Mouse (Mus musculus): Measurements from ENCODE around the gene Capn3.

Capn3 gene

DNA sequence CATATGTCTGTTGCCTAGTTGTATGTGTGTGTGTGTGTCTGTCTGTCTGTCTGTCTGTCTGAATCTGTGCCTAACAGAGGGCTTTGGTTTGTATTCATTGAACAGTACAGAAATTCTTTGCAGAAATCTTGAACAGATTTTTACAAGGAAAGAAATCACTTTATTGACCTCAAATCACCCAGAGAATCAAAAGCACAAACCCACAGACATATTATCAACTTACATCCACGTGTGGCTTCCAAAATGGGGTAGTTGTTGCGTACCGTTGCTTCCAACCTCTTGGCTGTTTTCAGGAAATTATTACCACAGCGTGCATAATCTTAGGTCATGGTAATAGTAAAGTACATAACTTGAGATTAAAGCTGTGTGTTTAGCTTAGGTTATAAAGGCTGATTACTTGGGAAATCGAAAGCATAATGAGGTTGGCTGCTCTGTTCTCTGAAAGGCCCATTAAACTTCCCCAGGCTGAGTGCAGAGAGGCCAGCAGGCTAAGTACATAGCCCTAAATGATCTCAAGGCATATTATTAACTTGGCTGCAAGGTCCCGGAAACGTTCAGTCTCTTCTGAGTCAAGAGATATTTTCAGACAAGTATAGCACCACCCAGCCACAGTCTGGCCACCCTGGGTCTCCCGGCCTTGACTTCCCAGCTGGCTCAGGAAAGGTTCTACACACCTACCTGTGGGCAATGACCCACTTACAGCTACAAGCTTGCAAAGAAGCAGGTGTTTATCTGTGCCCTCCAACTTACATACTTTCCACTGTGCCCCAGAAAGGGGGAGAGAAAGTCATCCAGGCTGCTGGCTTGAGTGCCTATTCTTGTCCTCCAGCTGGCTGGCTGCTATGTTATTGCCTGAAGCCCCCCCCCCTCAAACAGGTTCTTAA, 26.9 kb downstream of the Capn3 start:
- no peak for DNase-seq

DNA sequence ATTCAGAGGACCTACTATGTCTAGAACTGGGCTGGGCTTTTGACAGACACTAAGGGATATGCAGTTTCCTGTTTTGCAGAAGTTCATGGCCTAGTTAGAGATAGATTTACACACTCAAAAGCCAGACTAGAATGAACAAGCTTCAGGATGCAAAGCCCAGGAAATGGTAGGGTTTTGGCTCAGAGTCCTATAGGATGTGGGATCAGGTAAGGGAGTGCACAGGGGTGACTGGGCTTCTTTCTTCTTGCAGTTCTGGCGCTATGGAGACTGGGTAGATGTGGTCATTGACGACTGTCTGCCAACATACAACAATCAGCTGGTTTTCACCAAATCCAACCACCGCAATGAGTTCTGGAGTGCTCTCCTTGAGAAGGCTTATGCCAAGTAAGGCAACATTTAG, 28.4 kb downstream of the Capn3 start:
- no peak for DNase-seq

DNA sequence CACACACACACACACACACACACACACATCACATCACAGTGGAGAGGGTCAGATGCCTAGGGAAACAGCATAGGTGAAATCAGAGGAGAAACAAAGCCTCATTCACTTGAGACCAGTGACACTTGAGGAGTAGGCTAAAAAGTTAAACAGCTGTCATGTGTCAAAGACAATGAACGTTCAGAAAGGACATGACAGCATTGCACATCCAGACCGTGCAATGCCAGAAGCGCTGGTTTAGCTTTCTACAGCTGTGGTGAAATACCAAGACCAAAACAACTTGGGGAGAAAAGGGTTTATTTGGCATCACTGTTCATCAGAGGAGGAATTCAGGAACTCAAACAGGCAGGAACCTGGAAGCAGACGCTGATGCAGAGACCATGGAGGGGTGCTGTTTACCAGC, 37.4 kb downstream of the Capn3 start:
- no peak for DNase-seq

DNA sequence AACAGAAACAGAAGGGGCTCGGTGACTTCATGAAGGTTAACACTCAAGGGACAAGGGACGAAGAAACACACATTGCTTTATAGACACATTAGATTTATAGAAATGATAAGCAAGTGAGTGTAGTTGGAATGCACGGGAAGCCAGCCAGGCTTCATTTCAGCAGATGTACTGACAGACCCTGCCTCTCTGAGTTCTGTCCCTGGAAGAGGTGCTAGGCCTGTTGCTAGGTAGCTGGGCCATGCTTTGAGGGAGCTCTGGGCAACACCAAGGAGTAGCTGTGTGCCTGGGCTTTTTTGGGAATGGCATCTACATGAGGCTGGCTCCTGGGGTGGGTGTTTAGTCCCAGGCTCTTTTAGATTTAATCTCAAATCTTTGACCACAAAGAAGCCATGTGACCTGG, 40.7 kb downstream of the Capn3 start:
- no peak for DNase-seq

DNA sequence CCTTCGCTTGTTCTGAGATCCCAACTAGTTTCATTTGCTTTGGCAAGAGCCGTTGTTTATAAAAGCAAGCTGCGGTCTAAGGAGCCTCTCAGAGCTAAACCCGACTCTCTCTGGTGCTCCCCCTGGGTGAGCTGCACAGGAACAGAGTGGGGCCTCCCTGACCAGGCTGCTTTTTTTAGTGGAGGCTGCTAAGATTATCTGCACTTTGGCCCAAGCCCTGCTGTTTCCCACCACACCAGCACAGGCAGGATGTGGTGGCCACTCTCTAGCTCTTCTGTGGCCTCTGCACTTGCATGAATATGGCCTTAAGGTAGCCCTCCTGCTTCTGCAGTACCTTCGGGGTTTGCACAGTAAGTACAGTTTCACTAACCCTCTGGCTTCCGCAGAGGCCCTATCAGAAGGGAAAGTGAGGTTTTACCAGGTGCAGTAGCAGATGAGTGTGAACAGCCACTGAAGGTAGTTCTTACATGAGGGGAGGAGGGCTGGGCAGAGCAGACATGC, 44.2 kb downstream of the Capn3 start:
- DNase-seq = no peak

DNA sequence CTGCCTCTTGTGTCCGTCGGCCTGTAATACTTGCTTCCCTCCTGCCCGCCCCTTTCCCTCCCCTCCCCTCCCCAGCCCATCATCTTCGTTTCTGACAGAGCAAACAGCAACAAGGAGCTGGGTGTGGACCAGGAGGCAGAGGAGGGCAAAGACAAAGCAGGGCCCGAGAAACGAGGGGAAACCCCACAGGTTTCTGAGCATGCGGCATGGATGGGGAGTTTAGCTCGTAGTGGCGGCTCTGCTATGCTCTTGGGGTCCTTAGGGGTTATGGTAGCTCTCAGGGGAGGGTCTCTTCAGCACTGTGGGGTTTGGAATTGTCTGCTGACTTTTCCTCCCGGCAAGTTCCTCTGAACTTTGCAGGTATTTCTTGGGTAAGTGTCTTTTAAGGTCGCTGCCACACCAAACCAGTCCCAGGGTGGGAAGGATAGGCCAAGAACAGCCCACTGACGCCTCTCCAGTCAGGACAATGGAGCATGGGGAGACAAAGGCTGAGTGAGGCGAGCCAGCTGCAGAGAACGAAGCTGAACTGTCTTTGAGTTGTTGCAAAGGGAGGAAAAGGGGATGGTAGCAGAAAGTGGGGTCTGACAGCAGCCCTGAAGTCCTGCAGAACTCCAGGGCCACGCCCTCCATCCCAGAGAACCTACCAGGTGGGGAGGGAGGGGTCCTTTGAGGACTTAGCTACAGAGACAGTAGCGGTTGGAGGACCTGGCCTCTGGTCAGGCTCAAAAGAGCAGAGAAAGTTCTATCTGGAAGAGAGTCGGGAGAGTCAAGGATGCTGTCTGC, 45.5 kb downstream of the Capn3 start:
- DNase-seq = no peak

DNA sequence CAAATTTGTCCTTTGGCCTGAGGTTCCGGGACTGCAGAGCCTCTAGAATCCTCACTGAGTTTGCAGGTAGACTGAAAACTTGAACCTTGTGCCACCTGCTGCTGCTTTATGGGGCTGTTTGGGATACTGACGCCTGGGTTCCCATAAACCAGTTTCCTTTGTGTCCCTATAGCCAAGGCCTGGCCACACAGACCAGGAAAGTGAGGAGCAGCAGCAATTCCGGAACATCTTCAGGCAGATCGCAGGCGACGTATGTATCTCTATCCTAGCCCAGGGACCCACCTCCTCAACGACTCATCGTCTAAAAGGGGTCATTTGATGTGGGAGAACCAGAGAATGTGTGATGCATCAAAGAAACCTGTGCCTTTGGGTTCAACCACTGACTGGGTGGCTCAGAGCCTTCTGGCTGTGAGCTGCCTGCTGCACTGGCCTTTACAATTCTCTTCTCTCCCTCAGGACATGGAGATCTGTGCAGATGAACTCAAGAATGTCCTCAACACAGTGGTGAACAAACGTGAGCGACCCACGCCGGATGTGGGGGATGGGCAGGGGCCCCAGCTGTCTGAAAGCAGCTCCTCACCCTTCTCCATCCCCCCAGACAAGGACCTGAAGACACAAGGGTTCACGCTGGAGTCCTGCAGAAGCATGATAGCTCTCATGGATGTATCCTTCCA, 46.2 kb downstream of the Capn3 start:
- DNase-seq = peak; percentile 5

DNA sequence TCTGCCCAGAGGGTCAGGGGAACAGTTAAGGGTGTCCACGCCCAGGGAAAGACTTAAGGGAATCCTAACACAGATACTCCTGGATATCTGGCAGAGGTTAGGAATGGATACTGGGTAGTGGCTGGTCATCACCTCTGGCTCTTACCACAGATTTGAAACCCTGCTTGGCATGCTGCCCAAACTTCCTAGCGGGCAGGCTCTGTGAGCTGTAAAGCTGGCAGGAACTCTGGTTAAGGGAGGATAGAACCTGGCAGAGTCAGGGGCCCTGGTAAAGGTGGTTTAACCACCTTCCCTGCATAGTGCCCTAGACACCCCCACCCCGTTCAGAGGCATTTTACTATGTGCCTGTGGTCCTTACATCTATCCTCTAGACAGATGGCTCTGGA, 46.8 kb downstream of the Capn3 start:
- DNase-seq = peak; percentile 20

DNA sequence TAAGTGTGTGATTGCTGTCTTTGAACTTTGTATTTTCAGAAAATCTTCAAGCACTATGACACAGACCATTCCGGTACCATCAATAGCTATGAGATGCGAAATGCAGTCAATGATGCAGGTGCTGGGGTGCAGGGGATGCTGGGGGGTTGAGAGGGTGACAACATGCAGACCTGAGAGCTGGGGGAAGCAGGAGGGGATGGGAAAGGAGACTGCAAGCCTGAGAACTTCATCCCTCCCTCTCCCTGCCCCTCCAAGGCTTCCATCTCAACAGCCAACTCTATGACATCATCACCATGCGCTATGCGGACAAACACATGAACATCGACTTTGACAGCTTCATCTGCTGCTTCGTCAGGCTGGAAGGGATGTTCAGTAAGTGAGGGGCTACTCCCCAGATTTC, 47.3 kb downstream of the Capn3 start:
- no peak for DNase-seq

DNA sequence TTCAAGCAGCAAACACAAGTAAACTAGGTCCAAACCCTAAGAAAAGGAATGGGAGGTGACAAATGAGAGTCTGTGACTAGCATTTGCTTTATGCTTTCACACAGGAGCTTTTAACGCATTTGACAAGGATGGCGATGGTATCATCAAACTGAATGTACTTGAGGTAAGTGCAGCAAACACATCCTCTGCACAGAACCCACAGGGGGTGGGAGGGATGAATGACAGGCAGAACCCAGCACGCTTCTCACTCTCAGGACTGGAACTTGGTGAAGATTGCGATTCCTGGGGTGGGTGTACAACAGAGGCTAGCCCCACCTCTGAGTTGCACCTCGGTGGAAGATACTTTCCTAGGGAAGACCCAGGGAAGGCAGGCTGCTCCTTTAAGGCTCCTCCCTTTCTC, 48.2 kb downstream of the Capn3 start:
- DNase-seq = no peak

DNA sequence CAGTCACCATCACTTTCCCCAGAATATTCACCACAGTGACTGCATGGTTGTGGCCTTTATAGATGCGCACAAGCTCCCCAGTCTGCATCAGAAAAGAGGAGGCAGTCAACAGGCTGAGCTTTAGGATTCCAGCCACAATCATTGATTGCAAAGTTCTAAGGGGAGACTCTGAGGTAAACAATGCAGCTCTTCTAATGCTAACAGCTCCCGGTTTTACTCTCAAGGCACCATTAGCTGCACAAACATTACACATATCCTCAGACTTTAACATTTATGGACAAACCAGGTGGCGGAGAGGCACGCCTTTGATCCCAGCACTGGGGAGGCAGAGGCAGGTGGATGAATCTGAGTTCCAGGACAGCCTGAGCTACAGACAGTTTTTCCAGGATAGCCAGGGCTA, 58.4 kb downstream of the Capn3 start:
- no peak for DNase-seq

DNA sequence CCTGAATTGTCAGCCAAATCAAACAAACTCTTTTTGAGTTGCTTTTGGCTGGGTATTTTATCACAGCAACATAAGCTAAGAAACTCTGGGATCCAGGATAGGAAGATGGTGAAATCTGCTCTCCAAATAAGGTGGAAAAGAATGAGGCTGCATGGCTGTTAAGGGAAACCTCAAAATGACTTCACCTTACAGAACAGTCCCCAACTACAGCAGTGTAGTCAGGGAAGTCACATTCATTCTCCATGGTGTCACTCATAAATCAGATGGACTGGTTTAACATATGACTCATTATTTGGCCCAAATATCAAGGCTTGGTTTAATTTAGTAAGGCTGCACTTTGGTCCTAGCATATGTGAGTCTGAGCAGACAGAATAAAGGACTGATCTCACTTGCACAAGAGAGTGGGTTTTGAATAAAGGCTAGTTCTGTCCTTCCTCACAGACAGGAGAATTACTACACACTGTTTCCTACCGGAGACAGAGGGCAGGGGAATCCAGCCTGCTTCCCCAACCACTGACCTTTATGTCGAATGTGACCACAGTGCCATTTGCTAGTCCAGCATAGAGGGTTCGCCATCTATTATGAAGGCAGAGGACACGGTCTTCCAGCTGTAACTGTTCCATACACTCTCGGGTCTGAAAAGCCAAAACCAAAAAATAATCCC, 62.9 kb downstream of the Capn3 start:
- no peak for DNase-seq

DNA sequence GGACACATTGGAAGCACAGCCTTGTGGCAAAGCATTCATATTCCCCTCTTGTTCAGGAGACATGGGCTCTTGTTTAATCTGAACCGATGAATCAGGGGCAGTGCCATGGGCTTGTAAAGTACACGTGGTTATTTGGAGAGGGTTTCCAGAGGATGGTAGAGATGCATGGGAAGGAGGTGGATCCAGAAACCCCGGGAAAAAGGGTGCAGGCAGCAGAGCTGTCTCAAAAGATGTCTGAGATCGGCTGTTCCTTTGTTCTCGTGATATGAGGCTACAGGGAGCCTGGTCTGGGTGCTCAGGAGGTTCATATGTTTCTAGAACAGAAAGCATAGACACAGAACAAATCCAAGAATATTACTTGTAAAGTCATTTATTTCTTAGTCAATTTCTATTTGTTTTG, 71.0 kb downstream of the Capn3 start:
- DNase-seq = no peak

DNA sequence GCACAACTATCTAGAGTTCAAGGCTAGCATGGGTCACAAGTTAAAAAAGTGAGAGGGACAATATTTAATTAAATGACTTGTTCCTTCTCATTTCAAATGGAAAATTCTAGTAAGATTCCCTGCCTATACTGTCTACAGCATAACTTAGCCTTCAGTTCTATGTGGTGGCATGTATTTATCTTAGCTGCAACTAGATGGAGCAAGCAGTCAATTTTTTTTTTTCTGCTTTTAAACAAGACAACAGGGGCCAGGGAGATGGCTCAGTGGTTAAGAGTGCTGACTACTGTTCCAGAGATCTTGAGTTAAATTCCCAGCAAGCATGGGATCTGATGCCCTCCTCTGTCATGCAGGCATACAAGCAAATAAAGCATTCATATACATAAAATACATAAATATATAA, 73.7 kb downstream of the Capn3 start:
- DNase-seq = no peak

DNA sequence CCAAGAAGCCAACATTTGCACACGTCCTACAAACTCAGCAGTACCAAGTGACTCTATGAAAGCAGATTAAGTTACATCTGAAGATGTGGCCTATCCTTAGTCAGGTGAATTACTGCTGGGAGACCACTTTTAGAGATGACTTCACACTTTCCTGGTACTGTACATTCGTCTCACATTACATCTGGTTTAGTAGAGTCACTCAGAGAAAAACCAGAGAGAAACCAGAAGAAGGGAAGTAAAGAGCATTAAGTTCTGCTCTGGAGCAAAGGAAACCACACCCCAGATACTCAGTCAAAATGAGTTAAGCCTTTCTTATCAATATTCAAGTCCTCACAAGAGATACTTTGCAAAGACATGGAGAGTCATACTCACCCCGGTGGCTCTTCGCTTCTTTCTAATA, 75.4 kb downstream of the Capn3 start:
- no peak for DNase-seq

DNA sequence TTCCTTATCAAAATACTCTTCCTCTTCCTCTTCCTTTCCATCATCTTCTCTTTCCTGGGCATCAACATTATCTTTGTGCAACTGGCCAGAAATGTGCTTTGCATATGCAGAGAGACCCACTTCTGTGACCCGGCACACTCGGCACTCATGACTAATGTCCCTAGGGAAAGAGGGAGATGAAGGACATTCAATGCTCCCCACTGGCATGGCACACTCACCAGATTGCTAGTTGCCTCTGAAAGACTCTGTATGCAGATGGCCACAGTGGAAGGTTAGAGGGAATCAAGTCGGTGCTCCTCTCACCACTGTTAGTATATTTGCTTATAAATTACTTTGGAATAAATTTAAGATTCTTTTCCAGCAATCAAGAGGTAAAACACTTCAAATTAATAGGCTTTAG, 83.5 kb downstream of the Capn3 start:
- peak; percentile 9 for DNase-seq

DNA sequence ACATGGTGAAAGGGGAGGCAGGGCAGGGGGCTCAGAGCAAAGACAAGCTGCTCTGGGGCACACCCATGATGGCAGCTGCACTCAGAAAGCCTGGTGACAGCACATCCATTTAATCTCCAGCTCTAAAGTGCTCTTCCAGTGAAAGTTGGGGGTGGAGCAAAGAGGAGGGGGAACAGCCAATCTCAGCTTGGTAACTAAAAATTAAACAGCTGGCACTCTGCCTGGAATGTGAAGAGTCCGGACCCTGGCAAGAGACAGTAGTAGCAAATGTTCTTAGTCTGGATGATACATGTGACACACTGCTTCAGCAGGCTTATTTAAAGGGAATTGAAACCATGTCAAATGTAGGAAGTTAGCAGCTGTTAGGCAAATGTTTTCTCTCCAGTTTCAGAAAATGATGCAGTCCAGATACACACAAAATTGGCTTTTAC, 84.0 kb downstream of the Capn3 start:
- DNase-seq = peak; percentile 33

DNA sequence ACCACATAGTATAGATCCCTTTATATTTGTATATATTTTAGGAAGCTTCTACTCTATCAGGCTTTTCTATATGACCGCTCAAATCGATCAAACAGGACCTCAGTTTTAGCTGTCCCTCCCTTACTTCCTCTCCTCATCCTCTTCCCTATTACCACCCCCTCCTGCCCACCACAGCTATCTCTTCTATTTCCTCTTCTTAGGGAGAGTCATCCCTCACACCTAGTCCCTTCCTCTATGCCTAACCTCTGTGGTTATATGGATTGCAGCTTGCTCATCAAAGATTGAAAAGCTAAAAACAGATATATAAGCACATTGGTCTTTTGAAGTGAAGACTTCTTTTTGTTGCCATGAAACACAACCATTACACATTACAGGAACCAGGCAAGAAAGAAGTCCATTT, 88.9 kb downstream of the Capn3 start:
- no peak for DNase-seq

Data from cerebellum, adult 8-10 months (tissue).